Mouse (Mus musculus) gastrocnemius, postnatal 25 days (tissue): ENCODE measurements around the gene Rfc4. TPM values are rescaled to one million over a fixed set of nuclear protein-coding genes. Genes with fewer than 3 reads are reported as not detected.
A peak's percentile ranks its signal among the peaks of the same experiment; 100 is the strongest.

ENCODE experiments used
- DNase-seq: peaks from one replicate; pipeline ENCODE4 v3.0.0; 2022
- long read RNA-seq, 2 experiments: library from polyadenylated mRNA; stranded (forward); transcript quantifications; one replicate each; pipeline ENCODE4 v2.0.0; 2021
- total RNA-seq, 2 experiments: library from RNA; stranded (reverse); gene quantifications; 1 replicate in 1 of 2; 2 replicates in 1 of 2; pipeline ENCODE4 v1.2.3; 2021

Rfc4 gene
- 1 to 10 TPM; 6.1 to 6.2 TPM for total RNA-seq
- long read RNA-seq, experiment 1, transcript Rfc4-201 (11 exons, 1,228 nt): major isoform, 15 of 16 reads
- long read RNA-seq, experiment 1, partial matches to known transcripts: 0 of 16 reads
- long read RNA-seq, experiment 1, other reads (novel, unspliced or antisense): 1 of 16 reads
- long read RNA-seq, experiment 2, transcript Rfc4-201 (11 exons, 1,228 nt): major isoform, 14 of 14 reads
- long read RNA-seq, experiment 2, partial matches to known transcripts: 0 of 14 reads
- long read RNA-seq, experiment 2, other reads (novel, unspliced or antisense): 0 of 14 reads

DNA sequence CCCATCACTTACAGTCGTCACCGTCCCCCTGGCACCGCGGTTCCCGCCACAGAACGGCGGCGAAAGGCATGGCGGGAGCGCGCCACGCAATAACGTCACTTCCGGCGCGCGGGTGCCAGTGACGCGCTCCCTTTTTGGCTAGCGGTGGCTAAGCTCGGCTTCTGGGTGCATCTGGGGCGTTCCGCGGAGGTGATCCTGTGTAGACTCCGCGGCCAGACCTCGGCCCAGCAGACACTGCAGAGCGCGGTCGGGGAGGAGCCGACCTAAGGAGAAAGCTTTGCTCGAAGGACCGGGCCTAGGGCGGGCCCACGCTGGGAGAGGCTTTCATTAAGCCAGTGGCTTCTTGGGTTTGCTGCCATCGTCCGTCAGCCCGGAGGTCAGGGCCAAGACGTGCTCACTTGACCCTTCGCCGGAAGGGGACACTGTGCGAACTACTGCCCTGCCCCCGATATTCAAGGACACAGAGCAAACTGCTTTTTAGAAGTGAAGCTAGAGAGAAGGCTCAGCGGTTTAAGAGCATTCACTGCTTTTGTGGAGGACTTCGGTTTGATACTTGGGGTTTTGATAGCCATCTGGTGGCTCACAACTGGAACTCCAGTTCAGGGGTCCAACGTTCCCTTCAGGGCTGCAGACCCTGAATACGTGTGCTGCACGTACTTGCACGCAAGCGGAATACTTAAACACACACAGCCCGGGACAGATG is at the start of gene Rfc4:
Rfc4 (minus strand) TSS at position 65 of the 703 bp plus-strand sequence.
- peak; percentile 91 for DNase-seq

DNA sequence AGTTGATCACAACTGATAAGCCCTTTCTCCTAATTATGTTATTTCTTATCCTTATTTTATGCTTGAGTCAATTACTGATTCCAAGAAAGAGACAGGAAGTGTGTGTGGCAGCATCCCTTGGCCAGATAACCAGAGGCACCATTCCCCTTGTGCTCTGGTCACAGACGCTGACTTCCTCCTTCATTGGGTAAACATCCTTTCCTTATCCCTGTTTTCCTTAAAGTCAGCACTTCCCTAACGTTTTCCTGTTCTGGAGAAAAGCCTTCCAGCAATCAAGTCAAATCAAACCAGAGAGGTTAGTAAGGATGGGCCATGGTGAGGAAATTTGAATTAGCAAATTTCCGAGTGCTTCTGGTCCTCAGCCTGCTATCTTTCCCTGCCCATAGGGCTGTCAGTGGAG is 48.4 kb upstream of the Rfc4 start:
- DNase-seq: no peak

DNA sequence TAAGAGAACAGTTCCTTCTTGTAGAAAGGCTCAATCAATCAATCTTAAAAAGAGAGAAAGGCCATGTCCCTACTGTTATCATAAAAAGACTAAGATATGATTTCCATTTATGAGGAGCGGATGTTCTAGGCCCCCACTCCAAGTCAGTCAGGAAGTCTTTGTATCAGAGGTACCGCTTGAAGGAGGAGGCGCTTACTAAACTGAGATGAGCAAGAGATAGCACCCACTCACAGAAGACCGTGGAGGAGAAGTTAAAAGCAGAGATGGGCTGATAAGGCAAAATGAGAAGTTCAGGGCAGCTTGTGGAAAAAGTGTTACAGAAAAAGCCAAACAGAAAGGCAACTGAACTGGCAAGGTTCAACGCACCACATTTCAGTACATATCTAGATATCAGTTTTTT is 47.3 kb upstream of the Rfc4 start:
- DNase-seq: no peak

DNA sequence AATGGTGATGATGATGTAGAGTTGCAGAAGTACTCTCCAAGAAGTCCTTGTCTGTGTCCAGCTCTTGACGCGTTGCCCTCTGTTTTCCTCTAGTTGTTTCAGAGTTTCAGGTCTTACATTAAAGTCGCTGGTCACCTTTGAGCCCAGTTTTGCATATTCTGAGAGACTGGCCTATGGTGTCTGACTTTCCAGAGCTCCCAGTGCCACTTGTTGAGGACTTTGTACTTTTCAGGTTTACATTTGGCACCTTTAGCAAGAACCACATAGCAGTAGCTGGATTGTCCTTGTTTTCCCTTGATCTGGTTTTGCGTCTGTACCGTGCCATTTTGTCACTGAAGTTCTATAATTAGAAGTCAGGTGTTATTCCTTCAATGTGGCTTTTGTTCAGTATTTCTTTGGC is 46.4 kb upstream of the Rfc4 start:
- DNase-seq: no peak

DNA sequence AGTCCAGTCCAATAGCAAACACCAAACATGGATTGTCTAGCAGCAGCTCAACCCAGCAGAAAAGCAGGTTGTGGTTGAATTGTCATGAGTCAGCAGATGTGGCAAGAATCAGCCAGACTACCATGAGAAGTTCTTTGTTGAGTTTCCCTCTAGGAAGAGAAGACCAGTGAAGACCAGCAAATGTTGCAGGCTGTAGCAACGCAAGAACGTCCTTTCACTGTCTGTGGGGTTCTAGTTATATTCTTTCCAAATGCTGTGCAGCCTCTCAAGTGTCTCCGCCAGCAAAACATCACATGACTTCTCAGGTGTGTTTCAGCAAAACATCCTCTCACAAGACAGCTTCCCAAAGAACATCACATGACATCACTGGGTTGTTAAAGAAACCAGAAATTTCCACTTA is 43.3 kb upstream of the Rfc4 start:
- DNase-seq: no peak

DNA sequence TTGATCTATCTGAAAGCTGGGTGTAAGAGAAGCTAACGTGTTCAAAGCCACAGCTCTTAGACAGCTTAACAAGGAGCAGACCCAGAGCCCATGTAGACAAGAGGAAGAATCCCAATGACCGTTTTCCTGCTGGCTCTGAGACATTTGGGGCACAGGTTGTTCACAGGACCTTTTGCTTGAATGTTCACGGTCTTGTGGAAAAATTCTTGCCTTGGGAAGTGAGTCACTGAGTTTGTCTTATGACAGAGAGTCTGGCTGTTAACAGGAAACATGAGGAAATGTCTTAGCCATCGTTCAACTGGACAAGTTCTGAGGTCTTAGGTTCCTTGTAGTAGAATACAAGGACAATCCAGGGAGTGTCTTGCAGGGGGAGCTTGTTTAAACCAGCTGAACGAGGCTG is 39.5 kb upstream of the Rfc4 start:
- DNase-seq: no peak

DNA sequence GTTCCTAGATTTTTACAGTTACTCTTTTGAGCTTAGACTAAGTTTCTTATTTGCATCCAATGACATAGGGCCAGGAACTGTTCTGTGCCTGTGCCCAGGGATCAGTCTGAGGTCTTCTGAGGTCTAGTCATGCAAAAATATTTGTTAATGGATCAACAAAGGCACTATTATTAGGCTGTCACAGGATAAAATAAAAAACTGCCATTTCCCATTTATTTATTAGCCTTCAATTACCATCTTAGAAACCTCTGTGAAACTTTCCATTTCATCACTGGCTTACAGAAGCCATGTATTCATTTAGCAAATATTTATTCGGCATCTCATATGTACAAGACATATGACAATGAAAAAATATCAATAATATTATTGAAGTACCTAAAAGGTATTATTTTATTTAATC is 39.1 kb upstream of the Rfc4 start:
- DNase-seq: no peak

DNA sequence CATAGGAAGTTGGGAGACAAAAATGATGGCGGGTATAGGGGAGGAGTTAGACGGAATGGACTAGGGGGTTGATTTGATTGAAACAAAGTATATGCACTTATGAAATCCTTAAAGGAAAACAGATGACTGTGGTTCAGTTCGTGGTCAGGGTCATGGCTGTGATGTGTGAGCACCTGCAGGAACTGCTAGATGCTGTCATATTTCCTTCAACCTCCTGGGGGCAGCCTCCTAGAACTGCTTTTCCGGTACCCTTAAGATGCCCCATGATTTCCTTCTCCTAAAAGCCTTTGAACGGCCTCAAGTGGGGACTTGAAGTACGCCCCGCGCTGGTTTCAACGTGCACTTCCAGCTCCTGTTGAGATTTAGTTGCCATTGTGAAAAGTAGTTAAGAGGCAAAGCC is 37.9 kb upstream of the Rfc4 start:
- DNase-seq: no peak

DNA sequence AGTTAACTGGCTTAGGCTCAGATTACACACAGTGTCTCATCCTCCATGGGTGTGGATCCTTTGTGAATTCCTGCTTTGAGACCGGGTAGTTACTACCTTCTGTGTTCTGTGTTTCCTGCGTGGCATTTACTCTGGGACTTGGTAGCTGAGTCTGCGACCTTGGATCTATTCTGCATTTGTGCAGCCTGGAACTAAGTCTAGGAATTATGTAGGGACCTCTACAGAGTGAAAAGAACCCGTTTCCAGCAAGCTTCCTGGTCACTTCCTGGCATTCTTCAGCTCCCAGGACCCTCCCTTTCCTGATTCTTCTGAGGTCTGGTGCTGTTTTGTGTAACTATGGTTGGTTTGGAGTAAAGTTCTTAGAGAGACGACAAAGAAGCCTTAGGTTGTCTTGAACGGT is 36.9 kb upstream of the Rfc4 start:
- no peak for DNase-seq

DNA sequence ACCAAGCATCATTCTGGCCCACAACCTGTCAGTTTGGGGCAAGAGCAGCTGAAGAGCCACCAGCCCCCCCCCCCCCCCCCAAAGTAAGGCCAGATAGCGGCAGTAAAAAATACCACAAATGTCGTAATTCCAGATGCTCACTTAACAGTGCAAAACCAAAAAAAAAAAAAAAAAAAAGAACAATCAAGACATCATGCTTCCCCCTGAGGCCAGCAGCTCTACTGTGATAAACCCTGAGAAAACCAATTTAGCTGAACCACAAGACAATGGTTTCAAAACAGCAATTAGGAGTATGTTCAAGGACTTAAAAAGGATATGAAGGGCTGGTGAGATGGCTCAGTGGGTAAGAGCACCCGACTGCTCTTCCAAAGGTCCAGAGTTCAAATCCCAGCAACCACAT is 34.6 kb upstream of the Rfc4 start:
- DNase-seq: no peak

DNA sequence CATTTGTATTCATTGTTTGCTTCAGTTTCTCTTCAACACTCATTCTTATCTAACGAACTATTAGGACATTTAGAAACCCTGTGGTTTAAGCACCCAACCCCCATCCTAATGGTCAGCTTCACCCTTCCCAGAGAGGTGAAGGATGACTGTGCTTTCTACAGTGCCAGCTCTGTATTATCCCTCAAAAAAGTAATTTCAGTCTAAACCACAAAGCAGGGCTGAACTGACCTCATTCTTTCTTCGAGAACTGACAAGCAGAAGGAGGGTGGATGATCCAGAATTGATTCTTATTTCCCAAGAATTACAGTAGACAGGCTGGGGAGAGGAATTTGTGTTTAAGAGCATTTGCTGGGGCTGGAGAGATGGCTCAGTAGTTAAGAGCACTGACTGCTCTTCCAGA is 32.2 kb upstream of the Rfc4 start:
- DNase-seq: no peak

DNA sequence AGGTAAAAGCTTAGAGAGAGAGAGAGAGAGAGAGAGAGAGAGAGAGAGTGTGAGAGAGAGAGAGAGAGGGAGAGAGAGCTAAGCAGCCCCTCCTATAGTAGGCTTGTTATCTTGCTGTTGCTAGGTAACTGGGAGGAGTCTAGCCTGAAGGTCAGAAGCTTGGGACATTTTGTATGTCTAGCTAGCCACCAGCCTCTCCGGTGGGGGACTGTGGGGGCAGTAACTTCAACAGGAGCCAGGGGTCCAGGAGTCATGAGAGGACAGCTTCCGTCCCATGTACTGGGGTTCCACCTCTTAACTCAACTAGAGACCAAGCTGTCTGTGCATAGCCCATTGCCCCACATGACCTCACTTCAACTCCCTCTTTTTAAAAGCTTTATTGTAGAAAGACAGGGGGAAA is 31.4 kb upstream of the Rfc4 start:
- DNase-seq: no peak

DNA sequence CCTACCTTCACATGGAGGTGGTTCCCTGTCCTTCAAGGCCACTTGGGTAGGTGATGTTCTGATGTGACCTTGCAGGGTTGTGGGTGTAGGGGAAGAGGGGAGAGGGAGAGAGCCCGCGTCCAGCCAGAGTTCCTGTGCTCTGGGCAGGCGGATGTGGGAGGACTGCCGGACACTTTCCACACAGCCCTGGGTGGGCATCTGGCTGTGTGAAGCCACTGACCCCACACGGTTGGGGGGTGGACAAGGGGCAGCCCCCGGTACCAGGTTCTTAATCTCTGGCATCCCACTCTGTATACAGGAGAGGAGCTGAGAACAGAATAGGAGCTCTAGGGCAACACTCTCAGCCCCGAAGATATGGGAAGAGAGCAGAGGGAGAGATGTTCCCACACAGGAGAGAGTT is 30.8 kb upstream of the Rfc4 start:
- DNase-seq: no peak

DNA sequence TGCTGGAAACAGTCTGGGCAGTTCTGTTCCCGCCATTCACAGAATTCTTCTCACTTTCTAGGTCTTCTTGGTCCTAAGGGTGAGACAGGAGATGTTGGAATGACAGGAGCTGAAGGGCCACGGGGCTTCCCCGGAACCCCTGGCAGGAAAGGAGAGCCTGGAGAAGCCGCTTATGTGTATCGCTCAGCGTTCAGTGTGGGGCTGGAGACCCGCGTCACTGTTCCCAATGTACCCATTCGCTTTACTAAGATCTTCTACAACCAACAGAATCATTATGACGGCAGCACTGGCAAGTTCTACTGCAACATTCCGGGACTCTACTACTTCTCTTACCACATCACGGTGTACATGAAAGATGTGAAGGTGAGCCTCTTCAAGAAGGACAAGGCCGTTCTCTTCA is 29.5 kb upstream of the Rfc4 start:
- no peak for DNase-seq

DNA sequence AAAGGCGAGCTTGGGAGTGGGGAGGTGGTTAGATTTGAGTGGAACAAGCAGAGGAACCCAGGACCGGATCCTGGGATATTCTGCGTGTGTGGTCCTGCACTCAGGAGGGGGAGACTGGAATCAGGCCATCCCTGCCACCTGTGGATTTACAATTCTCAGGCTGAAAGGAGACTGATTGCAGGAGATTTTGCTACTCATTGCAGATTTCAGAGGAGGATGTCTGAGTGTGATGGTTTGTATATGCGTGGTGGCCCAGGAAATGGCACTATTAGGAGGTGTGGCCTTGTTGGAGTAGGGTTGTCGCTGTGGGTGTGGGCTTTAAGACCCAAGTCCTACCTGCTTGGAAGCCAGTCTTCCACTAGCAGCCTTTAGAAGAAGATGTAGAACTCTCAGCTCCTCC is 26.7 kb upstream of the Rfc4 start:
- DNase-seq: no peak

DNA sequence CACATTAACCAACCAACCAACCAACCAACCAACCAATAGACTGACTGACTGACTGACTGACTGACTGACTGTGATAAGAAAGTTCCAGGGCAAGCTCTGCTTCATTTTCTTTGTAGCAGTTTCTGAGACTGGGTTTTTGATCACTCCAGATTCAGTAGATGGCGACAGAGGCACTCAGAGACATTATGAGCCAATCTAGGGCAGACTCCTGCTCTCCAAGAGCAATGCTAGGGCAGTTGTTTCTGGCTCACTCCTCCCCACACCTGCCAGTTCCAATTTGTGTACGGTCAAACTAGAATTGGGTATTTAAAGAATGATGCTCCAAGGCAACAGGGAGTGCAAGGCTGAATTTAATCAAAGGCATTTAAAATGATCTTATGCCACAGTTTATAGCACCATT is 23.9 kb upstream of the Rfc4 start:
- no peak for DNase-seq

DNA sequence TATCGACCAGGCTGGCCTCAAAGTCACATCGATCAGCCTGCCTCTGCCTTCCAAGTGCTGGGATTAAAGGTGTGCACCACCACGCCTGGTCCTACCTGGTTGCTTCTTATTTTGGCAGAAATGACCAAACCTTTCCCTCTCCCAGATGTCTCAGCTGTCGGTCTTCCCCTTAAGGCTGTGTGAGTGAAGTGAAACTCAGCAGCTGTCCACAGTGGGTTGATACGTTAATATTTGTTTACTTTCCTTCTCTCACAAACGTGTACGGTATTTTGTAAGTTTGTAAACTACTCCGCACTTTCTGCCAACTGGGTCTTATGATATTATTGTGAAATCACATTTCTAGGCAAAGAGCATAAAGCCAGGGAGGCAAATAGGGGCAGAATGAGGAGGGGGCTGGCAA is 21.9 kb upstream of the Rfc4 start:
- no peak for DNase-seq

DNA sequence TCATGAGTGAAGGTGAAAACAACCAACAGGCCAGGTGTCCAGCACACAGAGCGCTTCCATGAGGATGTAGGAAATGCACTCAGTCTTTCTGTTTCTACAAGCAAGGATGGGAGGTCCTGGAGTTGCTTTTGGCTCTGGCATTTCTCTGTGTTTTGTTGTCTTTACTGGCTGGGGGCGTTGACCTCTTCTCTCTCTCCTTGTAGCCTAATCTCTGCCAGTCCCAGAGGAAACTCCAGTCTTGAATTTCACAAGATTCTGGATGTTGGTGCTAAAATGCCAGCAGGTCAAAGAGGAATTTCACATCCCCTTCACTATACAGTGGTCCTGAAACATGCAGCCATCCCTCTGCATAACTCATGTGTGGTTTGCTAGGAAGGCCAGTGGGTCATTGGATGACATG is 21.4 kb upstream of the Rfc4 start:
- DNase-seq: no peak

DNA sequence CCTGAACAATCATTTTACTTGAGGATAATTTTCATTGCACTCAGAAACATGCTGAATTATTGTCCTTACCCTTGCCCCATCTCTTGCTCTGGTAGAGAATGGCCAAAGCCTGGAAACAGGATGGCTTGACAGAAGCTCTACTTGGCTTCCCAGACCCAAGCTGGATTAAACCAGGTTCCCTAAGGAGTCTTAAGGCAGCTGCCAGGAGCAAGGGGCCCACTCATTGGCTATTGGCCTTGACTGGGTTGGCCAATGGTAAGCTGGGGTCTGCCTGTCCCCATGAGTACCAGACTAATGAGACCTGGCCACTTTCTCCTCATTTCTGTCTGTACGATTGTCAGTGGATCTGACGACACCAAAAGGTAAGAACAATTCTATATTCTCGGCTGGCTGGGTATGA is 18.7 kb upstream of the Rfc4 start, which contains the start of gene Adipoq:
Adipoq (plus strand) TSS at position 257 of the 400 bp plus-strand sequence.
- DNase-seq: no peak

DNA sequence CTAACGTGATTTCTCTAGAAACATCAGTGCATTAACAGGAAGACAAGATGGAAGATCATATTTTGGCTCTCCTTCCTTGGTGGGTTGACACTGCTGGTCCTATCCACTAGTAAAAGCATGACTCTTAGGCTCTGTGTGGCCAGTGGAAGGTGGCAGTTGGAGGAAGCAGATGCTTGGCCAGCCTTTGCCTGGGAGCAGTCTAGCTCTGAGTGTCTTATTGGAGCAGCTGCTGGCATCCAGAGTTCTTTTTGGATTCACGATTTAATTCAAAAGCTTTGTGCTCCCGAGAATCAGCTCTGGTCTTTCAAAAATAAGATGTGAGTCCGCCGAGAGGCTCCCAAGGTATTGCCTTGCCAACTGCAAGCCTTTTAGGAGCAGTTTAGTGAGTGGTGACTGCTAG is 17.7 kb upstream of the Rfc4 start:
- DNase-seq: no peak

DNA sequence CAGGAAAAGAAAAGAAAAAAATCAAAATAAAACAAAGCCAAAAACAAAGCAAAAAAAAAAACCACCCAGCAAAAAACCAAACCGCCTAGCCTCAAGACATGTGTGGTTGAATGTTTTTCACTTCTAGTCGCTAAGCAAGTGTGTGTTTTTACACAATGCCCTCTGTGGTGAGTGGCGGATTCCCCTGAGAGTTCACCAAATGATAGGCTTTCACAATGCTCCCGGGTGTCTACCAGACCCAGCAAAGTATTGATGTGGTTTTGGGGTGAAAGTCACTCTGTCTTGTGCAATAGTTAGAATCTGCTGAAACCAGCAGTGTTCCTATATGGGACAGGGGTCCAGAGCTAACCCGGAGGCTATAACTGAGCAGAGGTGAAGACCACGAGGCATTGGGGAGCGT is 16.8 kb upstream of the Rfc4 start:
- DNase-seq: no peak

DNA sequence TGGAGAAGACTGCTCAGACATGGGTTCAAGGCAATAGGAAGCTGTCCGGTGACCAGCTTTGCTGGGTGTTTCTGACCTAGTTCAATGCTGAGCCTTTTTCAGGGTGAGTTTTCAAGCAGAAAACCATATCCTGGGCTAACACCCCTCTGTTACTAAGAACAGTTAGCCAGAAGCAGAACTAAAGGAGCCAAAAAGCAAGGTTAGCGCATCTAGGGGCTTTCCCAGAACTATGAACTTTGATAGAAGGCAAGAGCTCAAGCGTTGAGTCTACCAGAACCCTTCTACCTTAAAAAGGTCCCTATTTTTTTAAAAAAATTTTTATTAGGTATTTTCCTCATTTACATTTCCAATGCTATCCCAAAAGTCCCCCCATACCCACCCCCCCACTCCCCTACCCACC is 13.4 kb upstream of the Rfc4 start:
- DNase-seq: no peak

DNA sequence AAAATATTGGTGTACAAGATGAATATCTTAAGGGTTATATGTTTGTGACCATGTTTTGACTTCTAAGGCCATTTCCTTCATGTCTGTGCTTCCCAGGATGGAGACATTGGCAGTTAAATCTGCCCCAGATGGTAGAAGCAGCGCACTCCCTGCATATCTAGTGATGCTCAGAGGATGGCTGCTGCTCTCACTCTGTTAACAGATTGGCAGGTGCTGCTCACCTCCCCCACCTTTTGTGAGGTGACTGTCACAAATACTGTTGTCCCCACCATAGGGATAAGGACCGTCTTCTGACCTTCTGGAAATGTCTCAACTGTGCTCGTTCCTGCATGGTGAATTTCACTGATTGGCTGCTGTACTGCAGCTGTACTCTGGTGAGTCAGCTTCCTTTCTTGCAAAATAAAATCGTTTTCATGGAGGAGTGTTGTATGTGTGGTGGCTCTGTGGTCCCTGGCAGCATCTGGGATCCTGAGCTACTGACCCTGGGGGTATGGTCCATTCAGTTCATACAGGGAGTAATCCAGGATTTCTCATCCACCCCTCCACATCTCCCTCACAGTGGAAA is 9.0 kb upstream of the Rfc4 start:
- no peak for DNase-seq
